Mouse (Mus musculus): ENCODE results near the gene Map2k7.

DNA sequence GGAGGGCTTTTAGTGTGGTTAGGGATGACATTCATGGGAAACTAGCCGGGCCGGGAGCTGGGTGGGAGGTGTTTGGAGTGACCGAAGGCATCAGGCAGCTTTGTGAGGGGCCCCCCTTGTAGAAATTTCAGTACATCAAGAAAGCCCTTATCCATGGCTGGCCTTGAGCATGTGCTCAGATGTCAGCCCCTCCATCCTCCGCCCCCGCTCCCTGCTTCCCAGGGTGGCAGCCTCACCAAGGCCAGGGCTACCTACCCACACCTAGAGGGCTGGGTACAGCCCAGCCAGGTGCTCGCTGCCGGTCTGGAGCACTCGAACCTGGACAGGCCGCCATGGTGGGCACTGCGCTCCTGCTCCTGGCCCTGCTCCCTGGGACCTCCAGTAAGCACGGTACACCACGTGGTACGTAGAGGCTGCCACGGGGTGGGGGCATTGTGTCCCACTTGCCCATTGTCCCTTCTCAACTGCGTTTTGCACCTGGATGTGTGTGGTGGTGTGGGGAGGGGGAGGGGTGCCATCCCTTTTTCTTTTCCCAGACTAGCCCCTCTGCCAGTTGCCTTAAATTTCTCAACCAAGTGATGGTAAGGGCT is 9.5 kb downstream of the Map2k7 start, which contains the start of gene Tgfbr3l:
- TF ChIP-seq CTCF (IDR thresholded peaks at IDR 0.05; ENCODE audit: borderline replicate concordance, insufficient read depth, low read depth, low read length) (no peak), POLR2A (IDR thresholded peaks at IDR 0.05; ENCODE audit: borderline replicate concordance, insufficient read depth, low read length) (no peak)

Measured in cerebellum, adult 2 months (tissue).